Mouse (Mus musculus) forebrain, embryonic 12.5 days (tissue): ENCODE results near the gene Usp40. TPM values are rescaled to one million over a fixed set of nuclear protein-coding genes. Genes with fewer than 3 reads are reported as not detected.
"Not testable (repeated sequence)": the region's sequence is repeated elsewhere in the genome, so short reads cannot be mapped to it uniquely, and the experiment has no call there.

Experiments
- ATAC-seq: fragments of 200-750 bp; cut with Nextera tagmentation; 2 replicates; pipeline ENCODE4 v1.8.0; 2017; ENCODE audit warnings: moderate TSS enrichment; ENCODE audit not compliant: low FRiP score
- H3K27ac ChIP-seq: fragments of 300-500 bp; sonication (generic); 2 replicates; pipeline ENCODE4 v1.5.1; 2016; ENCODE audit warnings: mild to moderate bottlenecking
- H3K27me3 ChIP-seq: fragments of 300-500 bp; sonication (generic); 2 replicates; pipeline ENCODE4 v1.6.1; 2016; ENCODE audit warnings: mild to moderate bottlenecking
- H3K36me3 ChIP-seq: fragments of 300-500 bp; sonication (generic); replicated peaks from 2 replicates; pipeline ENCODE4 v1.6.1; 2016; ENCODE audit warnings: mild to moderate bottlenecking
- H3K4me1 ChIP-seq: fragments of 300-500 bp; sonication (generic); 2 replicates; pipeline ENCODE4 v1.6.1; 2016
- H3K4me2 ChIP-seq: fragments of 300-500 bp; sonication (generic); 2 replicates; pipeline ENCODE4 v1.6.1; 2016; ENCODE audit warnings: mild to moderate bottlenecking, moderate library complexity
- H3K4me3 ChIP-seq: fragments of 300-500 bp; sonication (generic); replicated peaks from 2 replicates; pipeline ENCODE4 v1.5.1; 2016; ENCODE audit warnings: mild to moderate bottlenecking
- H3K9ac ChIP-seq: fragments of 300-500 bp; sonication (generic); 2 replicates; pipeline ENCODE4 v1.6.1; 2016; ENCODE audit warnings: mild to moderate bottlenecking
- H3K9me3 ChIP-seq: fragments of 300-500 bp; sonication (generic); 2 replicates; pipeline ENCODE4 v1.6.1; 2016
- WGBS: fragments of 180-500 bp; shearing (Covaris S2); methylation state at CpG from one replicate; pipeline ENCODE4 v1.1.7; 2016; 5-methylcytosine and 5-hydroxymethylcytosine counted together
- polyA plus RNA-seq: library from polyadenylated mRNA; unstranded; fragments of >200 nt; fragmentation: Nextera tagmentation; extraction: Ambion mirVana; gene quantifications from 2 replicates; pipeline ENCODE4 v1.2.1, GENCODE M21; 2016

Gene Usp40
- 39.8 and 40.1 TPM in 2 replicates for polyA plus RNA-seq

GRCm38 (mm10) chr1:88008211-88008697 lies at the start of gene Usp40:
Usp40 (minus strand) TSS chr1:88008551.
- WGBS: under 1% methylated on average over 45 of the region's 45 CpGs
- peak within 1 kb of the TSS; percentile 74 for H3K4me3 ChIP-seq
- H3K4me1 ChIP-seq: peaks cover 9% of the 10 kb centered on the region
- H3K27me3 ChIP-seq: no peaks in the 10 kb centered on the region
- H3K36me3 ChIP-seq: peaks cover 12% of the 10 kb centered on the region
- H3K27ac ChIP-seq: peak within 1 kb of the TSS; percentile 90
- H3K4me2 ChIP-seq: peak within 1 kb of the TSS; percentile 65
- H3K9me3 ChIP-seq: no peaks in the 10 kb centered on the region
- ATAC-seq: peak; percentile 95
- H3K9ac ChIP-seq: peak within 1 kb of the TSS; percentile 86

- WGBS: 81% methylated on average over 1 of the region's 1 CpGs
- H3K4me1 ChIP-seq: no peaks in the 10 kb centered on the region
- no peaks in the 10 kb centered on the region for H3K36me3 ChIP-seq
- no peak within 1 kb of the TSS for H3K27ac ChIP-seq
- H3K4me3 ChIP-seq: no peak within 1 kb of the TSS
- no peak within 1 kb of the TSS for H3K9ac ChIP-seq
- no peak for ATAC-seq
- H3K4me2 ChIP-seq: no peak within 1 kb of the TSS
- no peaks in the 10 kb centered on the region for H3K27me3 ChIP-seq
- no peaks in the 10 kb centered on the region for H3K9me3 ChIP-seq
Observed at GRCm38 (mm10) chr1:88055088-88055487, 46.7 kb upstream of the Usp40 start, which contains the start of gene Ugt1a10. Ugt1a10 (plus strand) TSS chr1:88055388.

GRCm38 (mm10) chr1:88047408-88047807 lies 39.1 kb upstream of the Usp40 start:
- H3K27me3 ChIP-seq, H3K9me3 ChIP-seq, H3K4me3 ChIP-seq, H3K36me3 ChIP-seq, H3K9ac ChIP-seq, H3K4me2 ChIP-seq, H3K4me1 ChIP-seq, ATAC-seq, H3K27ac ChIP-seq: not testable (repeated sequence)
- 82% methylated on average over 2 of the region's 2 CpGs for WGBS

GRCm38 (mm10) chr1:88044832-88045437 lies 36.6 kb upstream of the Usp40 start:
- 64% methylated on average over 4 of the region's 5 CpGs for WGBS

GRCm38 (mm10) chr1:88043044-88043443 lies 34.7 kb upstream of the Usp40 start:
- 37% methylated on average over 1 of the region's 2 CpGs for WGBS
- H3K36me3 ChIP-seq, H3K27me3 ChIP-seq, H3K27ac ChIP-seq, H3K9me3 ChIP-seq, H3K4me1 ChIP-seq, H3K4me2 ChIP-seq, ATAC-seq, H3K4me3 ChIP-seq, H3K9ac ChIP-seq: not testable (repeated sequence)

More at GRCm38 (mm10) chr1:88044832-88045437, 36.6 kb upstream of the Usp40 start:
- not testable (repeated sequence) for H3K27ac ChIP-seq, H3K4me1 ChIP-seq, H3K4me3 ChIP-seq, H3K9ac ChIP-seq, H3K4me2 ChIP-seq, H3K36me3 ChIP-seq, H3K27me3 ChIP-seq, H3K9me3 ChIP-seq, ATAC-seq

- not testable (repeated sequence) for H3K9me3 ChIP-seq, H3K27ac ChIP-seq, H3K36me3 ChIP-seq, H3K9ac ChIP-seq, H3K4me3 ChIP-seq, H3K27me3 ChIP-seq, H3K4me2 ChIP-seq, ATAC-seq, H3K4me1 ChIP-seq
- 67% methylated on average over 3 of the region's 3 CpGs for WGBS
Observed at GRCm38 (mm10) chr1:88025244-88025643, 16.9 kb upstream of the Usp40 start.

GRCm38 (mm10) chr1:88015371-88015770 lies 7.0 kb upstream of the Usp40 start:
- H3K4me1 ChIP-seq: no peaks in the 10 kb centered on the region
- H3K27ac ChIP-seq: no peak overlapping the region
- 87% methylated on average over 6 of the region's 6 CpGs for WGBS
- no peak overlapping the region for H3K4me2 ChIP-seq
- peaks cover 11% of the 10 kb centered on the region; the same call in 1 of the 2 replicates for H3K9me3 ChIP-seq
- H3K9ac ChIP-seq: no peak overlapping the region
- no peaks in the 10 kb centered on the region for H3K27me3 ChIP-seq
- no peak overlapping the region for H3K4me3 ChIP-seq
- no peak for ATAC-seq
- no peaks in the 10 kb centered on the region for H3K36me3 ChIP-seq

GRCm38 (mm10) chr1:88014671-88015070 lies 6.3 kb upstream of the Usp40 start:
- Histone ChIP-seq H3K4me3 (no peak overlapping the region), H3K27ac (no peak overlapping the region), H3K4me1 (no peaks in the 10 kb centered on the region), H3K36me3 (no peaks in the 10 kb centered on the region), H3K9me3 (peaks cover 11% of the 10 kb centered on the region; the same call in 1 of the 2 replicates), H3K4me2 (no peak overlapping the region), H3K9ac (no peak overlapping the region), H3K27me3 (no peaks in the 10 kb centered on the region)
- ATAC-seq: no peak
- WGBS: 96% methylated on average over 4 of the region's 4 CpGs

- H3K9me3 ChIP-seq: peaks cover 11% of the 10 kb centered on the region; the same call in 1 of the 2 replicates
- no peak overlapping the region for H3K4me2 ChIP-seq
- no peak for ATAC-seq
- no peaks in the 10 kb centered on the region for H3K27me3 ChIP-seq
- H3K4me1 ChIP-seq: no peaks in the 10 kb centered on the region
- H3K9ac ChIP-seq: no peak overlapping the region
- no peak overlapping the region for H3K27ac ChIP-seq
- H3K36me3 ChIP-seq: no peaks in the 10 kb centered on the region
- 97% methylated on average over 4 of the region's 4 CpGs for WGBS
- no peak overlapping the region for H3K4me3 ChIP-seq
Observed at GRCm38 (mm10) chr1:88014194-88014593, 5.8 kb upstream of the Usp40 start.

- Histone ChIP-seq H3K4me1 (no peaks in the 10 kb centered on the region; the same call in 1 of the 2 replicates), H3K4me3 (no peak overlapping the region), H3K9me3 (peaks cover 11% of the 10 kb centered on the region; the same call in 1 of the 2 replicates), H3K27me3 (no peaks in the 10 kb centered on the region), H3K9ac (no peak overlapping the region), H3K27ac (no peak overlapping the region), H3K36me3 (no peaks in the 10 kb centered on the region), H3K4me2 (no peak overlapping the region)
- 80% methylated on average over 3 of the region's 3 CpGs for WGBS
- no peak for ATAC-seq
Observed at GRCm38 (mm10) chr1:88013726-88014125, 5.4 kb upstream of the Usp40 start.

- no peaks in the 10 kb centered on the region for H3K27me3 ChIP-seq
- no peak overlapping the region for H3K27ac ChIP-seq
- ATAC-seq: no peak
- H3K4me3 ChIP-seq: no peak overlapping the region
- no peak overlapping the region for H3K9ac ChIP-seq
- peaks cover 9% of the 10 kb centered on the region for H3K4me1 ChIP-seq
- WGBS: 83% methylated on average over 3 of the region's 3 CpGs
- H3K36me3 ChIP-seq: 0 out of 2 replicates have a peak, but pooled peaks cover 5% of the 10 kb centered on the region
- 0 out of 2 replicates have a peak, but pooled peaks cover 5% of the 10 kb centered on the region for H3K9me3 ChIP-seq
- no peak overlapping the region for H3K4me2 ChIP-seq
Observed at GRCm38 (mm10) chr1:88009521-88009920, 1.2 kb upstream of the Usp40 start.

GRCm38 (mm10) chr1:88008735-88009134 lies 384 bp upstream of the Usp40 start:
- Histone ChIP-seq H3K4me1 (peaks cover 9% of the 10 kb centered on the region), H3K9me3 (no peaks in the 10 kb centered on the region), H3K27me3 (no peaks in the 10 kb centered on the region), H3K36me3 (peaks cover 9% of the 10 kb centered on the region), H3K4me2 (peak overlapping the region; percentile 65), H3K4me3 (peak overlapping the region; percentile 74), H3K27ac (no peak overlapping the region), H3K9ac (peak overlapping the region; percentile 86; the same call in 1 of the 2 replicates)
- 52% methylated on average over 4 of the region's 4 CpGs for WGBS
- ATAC-seq: peak; percentile 47; the same call in 1 of the 2 replicates
